Mouse (Mus musculus): ENCODE measurements at regions not wholly inside any gene's neighbourhood (a gene's known extent, or its start where the extent isn't known, plus 50 kb on each side); places are given as distances from the start of the nearest gene placed in this dataset.
A peak's percentile ranks its signal among the peaks of the same experiment; 100 is the strongest.

DNA sequence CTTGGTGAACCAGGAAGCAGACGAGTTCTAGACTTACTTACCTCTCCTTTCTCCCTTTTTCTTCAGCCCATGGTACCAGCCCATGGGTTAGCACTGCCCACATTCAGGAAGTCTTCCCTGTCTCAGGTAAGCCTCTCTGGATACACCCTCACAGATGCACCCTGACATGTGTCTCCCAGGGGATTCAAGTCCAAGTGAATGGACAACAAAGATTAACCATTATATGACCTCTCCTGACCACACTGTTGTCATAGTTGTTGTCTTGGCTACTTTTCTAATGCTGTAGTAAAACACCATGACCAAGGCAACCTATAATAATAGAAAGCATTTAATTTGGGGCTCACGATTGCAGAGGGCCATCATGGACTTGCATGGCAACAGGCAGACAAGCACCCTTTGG is 98.8 kb upstream of the Vash1 start:
- no peak for DNase-seq (ENCODE audit: extremely low spot score in 1 of 2, low spot score in 1 of 2)

DNA sequence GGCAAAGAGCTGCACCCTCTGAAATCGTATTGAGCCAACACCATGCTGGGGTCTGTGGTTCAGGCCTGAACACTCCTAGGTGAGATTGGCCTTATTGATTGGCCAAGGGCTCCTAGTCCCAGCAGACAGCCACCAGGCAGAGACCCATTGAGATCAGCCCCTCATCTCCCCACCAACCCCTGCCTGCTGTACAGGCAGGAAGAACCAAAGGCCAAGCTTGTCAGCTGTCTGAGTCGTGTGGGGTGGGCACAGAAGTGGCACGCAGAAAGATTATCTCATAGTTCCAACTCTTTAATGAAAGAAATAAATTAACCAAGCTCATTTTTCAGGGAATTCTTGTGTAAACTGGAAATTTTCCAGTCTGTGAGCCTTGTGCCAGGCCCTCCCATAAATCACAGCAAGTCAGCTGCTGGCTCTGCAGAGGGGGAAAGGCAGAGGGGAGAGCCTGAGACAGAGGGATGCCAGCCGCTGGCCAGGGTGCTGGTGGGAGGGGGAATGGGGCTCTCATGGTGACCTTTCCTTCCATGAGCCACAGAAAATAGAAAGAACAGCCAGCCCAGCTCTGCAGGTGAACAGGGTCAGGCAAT is 98.3 kb upstream of the Vash1 start:
- DNase-seq (ENCODE audit: extremely low spot score in 1 of 2, low spot score in 1 of 2) = no peak

- DNase-seq (ENCODE audit: extremely low spot score in 1 of 2, low spot score in 1 of 2) = no peak
Observed at GRCm38 (mm10) chr12:86582076-86582475, 96.4 kb upstream of the Vash1 start.

- DNase-seq (ENCODE audit: extremely low spot score in 1 of 2, low spot score in 1 of 2) = no peak
Observed at GRCm38 (mm10) chr12:86588010-86588409, 90.5 kb upstream of the Vash1 start.

DNA sequence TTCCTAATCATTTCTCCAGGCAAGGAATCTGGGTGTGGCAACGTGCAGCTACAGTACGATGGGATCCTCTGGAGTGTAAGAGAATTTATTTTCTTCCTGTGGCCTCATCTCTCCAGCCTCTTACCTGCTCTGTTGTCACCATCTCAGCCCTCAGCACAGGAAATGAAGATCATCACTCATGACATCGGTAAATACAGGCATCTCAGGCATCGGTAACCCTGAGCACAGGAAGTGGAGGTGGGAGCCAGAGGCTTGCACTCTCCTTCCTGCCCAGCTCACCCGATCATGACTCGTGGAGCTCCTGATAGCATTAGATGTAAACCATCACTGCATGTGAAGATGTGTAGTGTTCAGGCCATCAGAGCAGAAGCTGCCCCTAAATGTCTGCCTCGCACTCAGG is 86.0 kb upstream of the Vash1 start:
- DNase-seq (ENCODE audit: extremely low spot score in 1 of 2, low spot score in 1 of 2) = no peak

DNA sequence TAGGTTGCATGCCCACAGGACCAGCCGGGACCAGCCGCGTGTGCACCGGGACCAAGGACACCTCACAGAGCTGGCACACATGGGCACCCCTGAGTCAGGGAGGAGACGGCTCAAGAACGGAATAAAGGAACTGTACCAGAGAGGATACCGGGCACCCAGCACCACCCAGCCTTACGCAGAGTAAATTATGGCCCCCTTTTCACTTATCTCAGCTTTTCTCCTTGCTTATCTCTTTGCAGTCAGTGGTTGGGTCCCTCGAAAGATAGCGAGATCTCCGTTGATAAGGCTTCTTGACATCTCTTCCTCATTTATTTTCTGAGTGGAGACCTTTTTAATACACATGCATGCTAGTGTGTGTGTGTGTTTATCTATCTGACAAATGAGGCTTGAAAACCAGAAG is 83.9 kb upstream of the Vash1 start:
- no peak for DNase-seq (ENCODE audit: extremely low spot score in 1 of 2, low spot score in 1 of 2)

DNA sequence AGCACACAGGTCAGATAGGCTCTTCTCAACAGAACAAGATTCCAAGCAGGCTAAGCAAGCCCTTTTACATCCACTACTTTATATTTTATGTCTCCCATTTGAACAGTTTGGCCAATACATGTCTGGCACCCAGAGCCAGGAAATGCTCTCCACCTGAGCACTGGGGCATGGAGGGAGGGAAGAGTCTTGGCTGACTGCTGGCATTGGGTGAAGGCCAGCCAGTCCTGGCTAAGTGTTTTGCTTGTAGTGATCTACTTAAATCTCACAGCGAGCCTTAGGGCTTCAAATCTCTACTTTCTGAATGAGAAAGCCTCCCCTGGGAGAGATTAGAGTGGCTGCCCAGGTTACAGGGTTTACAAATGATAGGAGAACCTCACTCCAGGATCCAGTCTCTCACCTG is 78.5 kb upstream of the Vash1 start:
- DNase-seq (ENCODE audit: extremely low spot score in 1 of 2, low spot score in 1 of 2) = no peak

DNA sequence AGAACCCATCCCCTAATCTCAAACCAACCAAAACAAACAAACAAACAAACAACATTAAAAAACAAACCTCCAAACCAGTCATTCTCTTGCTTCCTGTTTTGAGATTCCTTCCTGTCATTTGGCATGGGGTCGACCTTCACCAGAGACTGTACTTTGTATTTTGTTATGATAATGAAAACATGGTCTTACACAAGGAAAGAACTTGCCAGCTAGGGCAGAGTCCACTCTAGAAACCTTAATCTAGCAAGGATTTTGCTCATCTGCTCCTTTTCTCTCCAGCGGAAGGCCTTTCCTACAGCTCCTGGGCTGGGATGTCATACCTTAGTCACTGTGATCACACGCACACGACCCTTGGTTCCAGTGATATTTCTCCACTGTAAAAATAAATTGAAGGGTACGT is 75.0 kb upstream of the Vash1 start:
- no peak for DNase-seq (ENCODE audit: extremely low spot score in 1 of 2, low spot score in 1 of 2)

GRCm38 (mm10) chr12:86612431-86613040 is 66.0 kb upstream of the Vash1 start:
- no peak for DNase-seq (ENCODE audit: extremely low spot score in 1 of 2, low spot score in 1 of 2)

DNA sequence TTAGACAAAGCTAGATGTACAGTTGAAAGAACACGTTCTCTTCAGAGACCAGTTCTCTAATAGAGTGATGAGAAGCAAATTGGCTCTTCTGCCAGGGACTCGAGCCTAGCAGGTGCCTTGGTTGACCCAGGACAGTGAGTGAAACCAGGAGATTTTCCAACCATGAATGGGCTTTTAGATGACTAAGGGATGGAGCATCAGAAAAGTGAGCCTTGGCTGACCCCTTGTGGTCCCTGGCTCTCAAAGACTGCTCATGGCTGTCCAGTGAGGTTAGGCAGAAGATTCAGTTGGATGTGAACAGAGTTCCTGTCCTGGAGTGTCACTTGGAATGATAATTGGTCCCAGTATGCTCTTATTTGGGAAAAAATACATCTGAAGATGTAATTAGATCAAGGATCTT is 64.3 kb upstream of the Vash1 start:
- DNase-seq (ENCODE audit: extremely low spot score in 1 of 2, low spot score in 1 of 2) = peak; percentile 4 to 74

DNA sequence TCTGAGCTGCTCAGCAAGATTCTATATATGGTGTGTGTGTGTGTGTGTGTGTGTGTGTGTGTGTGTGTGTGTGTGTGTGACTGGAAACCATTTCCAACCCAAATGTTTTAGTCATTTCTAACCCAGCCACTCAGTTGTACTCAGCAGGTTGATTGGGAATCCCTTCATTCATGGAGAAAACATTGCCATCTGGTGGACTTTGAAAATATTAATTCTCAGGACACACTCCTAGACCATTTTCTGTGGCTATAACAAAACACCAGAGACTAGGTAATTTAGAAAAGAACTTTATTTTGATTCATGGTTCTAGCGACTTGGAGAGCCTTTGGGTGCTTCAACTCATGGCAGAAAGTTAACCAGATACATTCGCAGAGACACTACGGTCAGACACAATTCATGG is 62.2 kb upstream of the Vash1 start:
- DNase-seq (ENCODE audit: extremely low spot score in 1 of 2, low spot score in 1 of 2) = peak in 1 of 2 experiments; percentile 8

GRCm38 (mm10) chr12:86624195-86624594 is 54.3 kb upstream of the Vash1 start:
- no peak for DNase-seq (ENCODE audit: extremely low spot score in 1 of 2, low spot score in 1 of 2)

DNA sequence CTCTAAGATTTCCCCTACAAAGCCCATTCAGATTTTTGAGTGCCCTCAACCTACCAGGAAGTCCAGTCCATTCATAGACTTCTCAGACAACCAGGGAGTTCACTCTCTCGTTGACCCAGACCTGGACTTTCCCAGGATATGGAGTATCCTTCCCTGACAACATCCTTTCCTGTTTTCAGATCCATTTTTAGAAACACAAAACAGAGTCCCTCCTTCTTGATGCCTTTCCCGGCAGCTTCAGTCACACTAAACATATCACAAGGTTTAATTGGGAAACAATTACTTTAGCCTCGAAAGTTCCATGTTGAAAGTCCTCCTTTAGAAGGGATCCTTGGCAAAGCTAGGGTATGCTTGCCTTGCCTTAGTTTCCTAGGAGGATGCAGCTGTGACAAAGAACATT is 51.8 kb upstream of the Vash1 start:
- no peak for DNase-seq (ENCODE audit: extremely low spot score in 1 of 2, low spot score in 1 of 2)

- no peak for DNase-seq (ENCODE audit: extremely low spot score in 1 of 2, low spot score in 1 of 2)
Observed at GRCm38 (mm10) chr12:86628050-86628782, 50.3 kb upstream of the Vash1 start.
